Mouse (Mus musculus): ENCODE measurements around the gene Vwa8.

- TF ChIP-seq MAFK (IDR thresholded peaks at IDR 0.05; ENCODE audit: insufficient read depth, low read depth, low read length) (no peak), ZC3H11A (IDR thresholded peaks at IDR 0.05; ENCODE audit: borderline replicate concordance, low read depth, low read length) (no peak), CHD2 (IDR thresholded peaks at IDR 0.05; ENCODE audit: low read depth, low read length) (no peak), ZNF384 (IDR thresholded peaks at IDR 0.05; ENCODE audit: low read depth, low read length) (no peak)
Observed at GRCm38 (mm10) chr14:79134891-79135334, 286.1 kb downstream of the Vwa8 start.

All from ES-E14 (cell line).